Comparison of ENCODE assay signal across 10 mouse cellular contexts in the genomic region with DNA sequence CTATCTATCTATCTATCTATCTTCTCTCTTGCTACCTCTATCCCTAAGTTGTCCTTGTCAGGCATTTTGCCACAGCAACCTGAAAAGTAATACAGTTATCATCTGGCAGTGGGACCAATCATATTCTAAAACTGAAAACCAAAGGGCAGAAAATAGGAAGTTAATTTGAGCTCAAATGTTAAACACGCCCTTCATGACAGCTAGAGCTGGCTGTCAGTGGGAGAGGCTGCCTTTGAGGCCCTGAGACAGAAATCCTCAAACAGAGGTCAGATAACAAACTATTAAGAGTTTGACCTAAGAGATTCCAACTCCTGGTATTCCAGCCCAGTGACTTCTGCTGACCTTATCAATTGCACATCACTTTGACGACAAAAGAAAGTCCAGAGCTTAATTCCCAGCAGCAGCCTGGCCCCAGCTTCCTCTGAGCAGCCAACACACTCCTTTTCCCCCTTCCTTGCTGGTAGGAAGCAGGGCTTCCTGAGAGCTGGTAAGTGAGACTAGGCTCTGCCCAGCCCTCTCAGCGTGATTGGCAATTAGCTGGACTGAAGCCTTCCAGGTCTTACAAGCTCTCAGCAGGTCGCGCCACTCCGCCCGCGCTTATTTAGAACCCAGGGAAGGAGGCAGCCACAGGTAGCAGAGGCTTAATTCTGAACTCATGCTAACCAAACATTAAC.
A peak's percentile ranks its signal among the peaks of the same experiment; 100 is the strongest.
DNase-seq lines count a peak whose midpoint lies in the region; ATAC-seq and TF ChIP-seq lines count a peak whose summit lies in the region.
"Had no signal": no experiment of that assay in that cellular context is flagged by ENCODE, and none has a peak within 500 bp of the region (broad histone marks: within the 10 kb centered on the region; RNA-seq: fewer than 3 reads in every experiment).

No protein-coding gene starts in this region.

- H3K4me1 ChIP-seq in kidney, postnatal 0 days (replicated peaks; ENCODE audit: insufficient read depth, low read length): no peaks in the 10 kb centered on the region
- peaks cover 16% of the 10 kb centered on the region for H3K4me1 ChIP-seq in embryonic facial prominence, embryonic 10.5 days
- peaks cover 8% of the 10 kb centered on the region; the same call in 1 of the 2 replicates for H3K4me1 ChIP-seq in limb, embryonic 13.5 days

- no peak overlapping the region for H3K4me2 ChIP-seq in kidney, postnatal 0 days (ENCODE audit: low read length)
- 0 out of 2 replicates have a peak overlapping the region, but pooled peaks have one; percentile 9 for H3K4me2 ChIP-seq in limb, embryonic 13.5 days (replicated peaks)

- no peaks in the 10 kb centered on the region for H3K27me3 ChIP-seq in kidney, postnatal 0 days (ENCODE audit: insufficient read depth, low read length)
- H3K27me3 ChIP-seq in embryonic facial prominence, embryonic 10.5 days (replicated peaks; ENCODE audit: low read depth, poor library complexity, severe bottlenecking): 0 out of 2 replicates have a peak, but pooled peaks cover 4% of the 10 kb centered on the region
- H3K27me3 ChIP-seq in limb, embryonic 13.5 days: 0 out of 2 replicates have a peak, but pooled peaks cover 2% of the 10 kb centered on the region

- no peak overlapping the region for H3K4me3 ChIP-seq in kidney, postnatal 0 days (replicated peaks; ENCODE audit: low read depth, low read length)
- peak overlapping the region; percentile 34; the same call in 1 of the 2 replicates for H3K4me3 ChIP-seq in embryonic facial prominence, embryonic 10.5 days
- H3K4me3 ChIP-seq in limb, embryonic 13.5 days: no peak overlapping the region

- H3K27ac ChIP-seq in kidney, postnatal 0 days: no peak overlapping the region
- no peak overlapping the region for H3K27ac ChIP-seq in embryonic facial prominence, embryonic 10.5 days (replicated peaks)
- no peak overlapping the region for H3K27ac ChIP-seq in limb, embryonic 13.5 days
- H3K27ac ChIP-seq: macrophage had no signal

- DNase-seq in kidney, postnatal 0 days (ENCODE audit: low spot score): peak; percentile 6
- no peak for DNase-seq in kidney, adult 9 months
- DNase-seq in brain, adult 2 months (ENCODE audit: low read depth, low spot score): peak; percentile 75
- DNase-seq in embryonic facial prominence, embryonic 10.5 days (ENCODE audit: low spot score): peak; percentile 38
- no peak for DNase-seq in layer of hippocampus, postnatal 25 days (ENCODE audit: extremely low spot score in 1 of 2, low spot score in 1 of 2)
- no peak for DNase-seq in testis, postnatal 14 days (ENCODE audit: low spot score)
- DNase-seq in left cerebral cortex, adult 11 months (ENCODE audit: low spot score): no peak
- DNase-seq: kidney, postnatal 25 days had no signal

- ATAC-seq in kidney, postnatal 0 days (replicated peaks; ENCODE audit: low FRiP score, low read depth): no peak
- no peak for ATAC-seq in limb, embryonic 13.5 days (ENCODE audit: low FRiP score, low read depth)

- no peak overlapping the region for H3K9ac ChIP-seq in kidney, postnatal 0 days (ENCODE audit: low read depth, low read length)
- H3K9ac ChIP-seq in limb, embryonic 13.5 days: no peak overlapping the region

- H3K9me3 ChIP-seq in kidney, postnatal 0 days (replicated peaks; ENCODE audit: low read length): no peaks in the 10 kb centered on the region
- no peaks in the 10 kb centered on the region for H3K9me3 ChIP-seq in embryonic facial prominence, embryonic 10.5 days
- H3K9me3 ChIP-seq in limb, embryonic 13.5 days: peaks cover 4% of the 10 kb centered on the region; the same call in 1 of the 2 replicates

- 22% methylated on average over 8 of the region's 8 CpGs for WGBS in kidney, postnatal 0 days
- 4% methylated on average over 8 of the region's 8 CpGs for WGBS in embryonic facial prominence, embryonic 10.5 days
- WGBS in limb, embryonic 13.5 days: 14% methylated on average over 8 of the region's 8 CpGs

- TF ChIP-seq CTCF in kidney, postnatal 0 days (IDR thresholded peaks at IDR 0.05; ENCODE audit: low read depth): no peak

- no peaks in the 10 kb centered on the region for H3K36me3 ChIP-seq in kidney, postnatal 0 days (ENCODE audit: insufficient read depth, low read length)
- H3K36me3 ChIP-seq in embryonic facial prominence, embryonic 10.5 days (replicated peaks): no peaks in the 10 kb centered on the region
- no peaks in the 10 kb centered on the region for H3K36me3 ChIP-seq in limb, embryonic 13.5 days

Comparison
In these comparisons a context has a peak if more than half of its experiments do, and no peak if none do; other contexts are left out.
1. DNase-seq: peak in kidney, postnatal 0 days (single experiment), brain, adult 2 months (single experiment) and embryonic facial prominence, embryonic 10.5 days (single experiment); none in kidney, adult 9 months (single experiment), layer of hippocampus, postnatal 25 days (0 of 2), testis, postnatal 14 days (single experiment) and left cerebral cortex, adult 11 months (single experiment).